Mouse (Mus musculus): Measurements from ENCODE around the gene Tnfrsf1a. TPM values are rescaled to one million over a fixed set of nuclear protein-coding genes. Genes with fewer than 3 reads are reported as not detected.

Gene Tnfrsf1a
- polyA plus RNA-seq, 1 experiment from 2014 or later: 37.0 TPM

DNA sequence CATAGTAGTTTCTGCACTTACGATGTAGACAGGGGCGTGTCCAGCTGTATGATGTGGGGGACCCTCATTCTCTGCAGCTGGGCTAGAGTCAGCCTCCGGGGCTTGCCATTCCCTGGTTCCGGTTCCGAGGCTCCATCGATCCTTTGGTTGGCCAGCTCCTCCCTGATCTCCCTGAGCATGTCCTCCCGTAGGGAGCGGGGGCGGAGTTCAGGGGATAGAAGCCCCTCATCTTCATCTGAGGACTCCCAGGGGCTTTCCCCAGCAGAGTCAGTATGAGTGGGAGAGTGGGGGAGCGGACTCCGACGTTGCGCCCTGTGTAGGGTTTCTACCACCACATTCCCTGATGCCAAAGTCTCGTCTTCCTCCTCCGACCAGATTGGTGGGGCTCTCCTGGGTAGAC lies 13.9 kb downstream of the Tnfrsf1a start:
- Histone ChIP-seq H3K27ac (ENCODE audit: low read depth, low read length) (no peak overlapping the region), H3K9me3 (ENCODE audit: control insufficient read depth, low read length) (no peaks in the 10 kb centered on the region), H3K36me3 (ENCODE audit: control insufficient read depth, insufficient read depth, low read length) (peaks cover 12% of the 10 kb centered on the region; the same call in 1 of the 2 replicates), H3K4me2 (peak overlapping the region; percentile 40), H3K9ac (ENCODE audit: low read depth, low read length) (0 out of 2 replicates have a peak overlapping the region, but pooled peaks have one; percentile 22), H3K27me3 (replicated peaks; ENCODE audit: control insufficient read depth, insufficient read depth, low read length) (peaks cover 9% of the 10 kb centered on the region), H3K4me3 (ENCODE audit: low read depth, low read length) (no peak overlapping the region), H3K4me1 (replicated peaks; ENCODE audit: control insufficient read depth, insufficient read depth, low read length) (peaks cover 5% of the 10 kb centered on the region; the same call in 1 of the 2 replicates)
- DNase-seq (ENCODE audit: low spot score): no peak
- 33% methylated on average over 15 of the region's 15 CpGs for WGBS
- no peak; the same call in 1 of the 2 replicates for ATAC-seq (replicated peaks; ENCODE audit: low FRiP score)

GRCm38 (mm10) chr6:125363451-125364242 lies 14.5 kb downstream of the Tnfrsf1a start:
- WGBS: 25% methylated on average over 23 of the region's 23 CpGs
- peaks cover 9% of the 10 kb centered on the region for H3K27me3 ChIP-seq (replicated peaks; ENCODE audit: control insufficient read depth, insufficient read depth, low read length)
- DNase-seq (ENCODE audit: low spot score) (no peak), ATAC-seq (replicated peaks; ENCODE audit: low FRiP score) (peak; percentile 13; the same call in 1 of the 2 replicates)
- H3K27ac ChIP-seq (ENCODE audit: low read depth, low read length): no peak overlapping the region
- 0 out of 2 replicates have a peak overlapping the region, but pooled peaks have one; percentile 22 for H3K9ac ChIP-seq (ENCODE audit: low read depth, low read length)
- peak overlapping the region; percentile 40 for H3K4me2 ChIP-seq
- H3K36me3 ChIP-seq (ENCODE audit: control insufficient read depth, insufficient read depth, low read length): peaks cover 8% of the 10 kb centered on the region; the same call in 1 of the 2 replicates
- no peaks in the 10 kb centered on the region for H3K9me3 ChIP-seq (ENCODE audit: control insufficient read depth, low read length)
- peaks cover 5% of the 10 kb centered on the region; the same call in 1 of the 2 replicates for H3K4me1 ChIP-seq (replicated peaks; ENCODE audit: control insufficient read depth, insufficient read depth, low read length)
- no peak overlapping the region for H3K4me3 ChIP-seq (ENCODE audit: low read depth, low read length)

DNA sequence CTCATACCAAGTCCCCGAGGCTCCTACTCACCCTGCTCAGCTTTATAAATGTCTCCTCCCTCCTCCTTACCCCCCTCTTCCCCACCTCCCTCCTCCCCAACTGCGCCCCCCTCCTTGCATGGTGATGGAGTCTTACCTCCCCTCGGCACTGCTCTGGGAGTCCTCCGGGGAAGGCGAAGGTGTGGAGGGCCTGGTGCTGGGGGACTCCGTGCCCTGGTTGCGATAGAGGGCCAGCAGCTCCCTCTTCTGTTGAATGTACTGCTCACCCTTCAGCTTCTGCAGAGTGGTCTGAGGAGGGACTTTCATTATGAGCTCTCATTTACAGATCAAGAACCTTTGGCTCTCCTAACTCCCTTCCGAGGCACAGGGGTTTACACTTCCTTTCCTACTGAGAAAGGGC lies 15.3 kb downstream of the Tnfrsf1a start:
- ATAC-seq (replicated peaks; ENCODE audit: low FRiP score) (peak; percentile 19; the same call in 1 of the 2 replicates), DNase-seq (ENCODE audit: low spot score) (no peak)
- no peak overlapping the region for H3K9ac ChIP-seq (ENCODE audit: low read depth, low read length)
- peaks cover 5% of the 10 kb centered on the region; the same call in 1 of the 2 replicates for H3K4me1 ChIP-seq (replicated peaks; ENCODE audit: control insufficient read depth, insufficient read depth, low read length)
- no peaks in the 10 kb centered on the region for H3K9me3 ChIP-seq (ENCODE audit: control insufficient read depth, low read length)
- peaks cover 8% of the 10 kb centered on the region; the same call in 1 of the 2 replicates for H3K36me3 ChIP-seq (ENCODE audit: control insufficient read depth, insufficient read depth, low read length)
- H3K4me2 ChIP-seq: no peak overlapping the region
- 10% methylated on average over 8 of the region's 8 CpGs for WGBS
- H3K4me3 ChIP-seq (ENCODE audit: low read depth, low read length): no peak overlapping the region
- no peak overlapping the region for H3K27ac ChIP-seq (ENCODE audit: low read depth, low read length)
- H3K27me3 ChIP-seq (replicated peaks; ENCODE audit: control insufficient read depth, insufficient read depth, low read length): peaks cover 9% of the 10 kb centered on the region

GRCm38 (mm10) chr6:125365522-125365921 lies 16.4 kb downstream of the Tnfrsf1a start:
- Histone ChIP-seq H3K36me3 (ENCODE audit: control insufficient read depth, insufficient read depth, low read length) (peaks cover 6% of the 10 kb centered on the region; the same call in 1 of the 2 replicates), H3K4me2 (no peak overlapping the region), H3K4me1 (replicated peaks; ENCODE audit: control insufficient read depth, insufficient read depth, low read length) (peaks cover 7% of the 10 kb centered on the region; the same call in 1 of the 2 replicates), H3K9me3 (ENCODE audit: control insufficient read depth, low read length) (no peaks in the 10 kb centered on the region), H3K4me3 (ENCODE audit: low read depth, low read length) (no peak overlapping the region), H3K27ac (ENCODE audit: low read depth, low read length) (no peak overlapping the region), H3K9ac (ENCODE audit: low read depth, low read length) (no peak overlapping the region), H3K27me3 (replicated peaks; ENCODE audit: control insufficient read depth, insufficient read depth, low read length) (peaks cover 9% of the 10 kb centered on the region)
- ATAC-seq (replicated peaks; ENCODE audit: low FRiP score) (no peak), DNase-seq (ENCODE audit: low spot score) (no peak)
- 78% methylated on average over 5 of the region's 5 CpGs for WGBS

DNA sequence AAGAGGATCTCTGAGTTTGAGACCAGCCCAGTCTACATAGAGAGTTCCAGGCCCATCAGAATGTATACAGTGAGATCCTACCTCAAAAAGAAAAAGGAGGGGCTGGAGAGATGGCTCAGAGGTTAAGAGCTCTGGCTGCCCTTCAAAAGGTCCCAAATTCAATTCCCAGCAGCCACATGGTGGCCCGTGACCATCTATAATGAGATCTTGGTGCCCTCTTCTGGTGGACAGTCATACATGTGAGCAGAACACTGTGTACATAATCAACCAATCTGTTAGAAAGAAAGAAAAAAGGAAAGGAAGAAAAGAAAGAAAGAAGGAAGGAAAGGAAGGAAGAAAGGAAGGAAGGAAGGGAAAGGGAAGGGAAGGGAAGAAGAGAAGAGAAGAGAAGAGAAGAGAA lies 17.0 kb downstream of the Tnfrsf1a start:
- DNase-seq (ENCODE audit: low spot score) (no peak), ATAC-seq (replicated peaks; ENCODE audit: low FRiP score) (no peak)
- WGBS: 68% methylated on average over 1 of the region's 1 CpGs
- H3K9me3 ChIP-seq (ENCODE audit: control insufficient read depth, low read length): no peaks in the 10 kb centered on the region
- no peak overlapping the region for H3K9ac ChIP-seq (ENCODE audit: low read depth, low read length)
- no peak overlapping the region for H3K27ac ChIP-seq (ENCODE audit: low read depth, low read length)
- peaks cover 6% of the 10 kb centered on the region; the same call in 1 of the 2 replicates for H3K36me3 ChIP-seq (ENCODE audit: control insufficient read depth, insufficient read depth, low read length)
- H3K4me3 ChIP-seq (ENCODE audit: low read depth, low read length): no peak overlapping the region
- H3K4me2 ChIP-seq: no peak overlapping the region
- H3K27me3 ChIP-seq (replicated peaks; ENCODE audit: control insufficient read depth, insufficient read depth, low read length): peaks cover 9% of the 10 kb centered on the region
- H3K4me1 ChIP-seq (replicated peaks; ENCODE audit: control insufficient read depth, insufficient read depth, low read length): peaks cover 7% of the 10 kb centered on the region; the same call in 1 of the 2 replicates

DNA sequence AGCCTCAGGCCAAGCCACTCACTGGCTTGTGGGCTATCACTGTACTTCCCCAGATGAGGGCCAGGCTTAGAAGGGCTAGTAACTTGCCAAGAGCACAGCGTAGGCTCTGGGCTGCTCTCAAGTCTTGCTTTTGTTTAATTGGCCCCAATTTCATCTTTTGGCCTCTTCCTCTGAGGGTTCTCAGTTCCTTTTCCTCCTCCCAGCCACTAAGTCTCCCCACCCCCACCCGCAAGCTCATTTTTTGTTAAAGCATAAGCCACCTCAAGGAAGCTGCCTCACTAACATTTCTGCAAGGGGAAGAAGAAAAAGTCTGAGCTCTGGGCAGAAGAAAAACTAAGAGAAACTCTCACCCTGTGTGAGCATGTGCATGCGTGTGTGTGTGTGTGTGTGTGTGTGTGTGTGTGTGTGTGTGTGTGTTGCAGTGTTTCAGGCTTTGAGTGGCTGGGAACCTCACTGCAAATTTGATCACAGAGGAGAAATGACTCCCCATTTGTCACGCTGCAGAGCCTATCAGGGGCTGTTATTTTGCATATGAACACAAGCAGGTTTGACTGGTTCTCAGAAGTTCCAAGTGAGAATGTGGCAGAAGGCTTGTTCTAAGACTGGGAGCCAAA lies 18.7 kb downstream of the Tnfrsf1a start:
- Histone ChIP-seq H3K4me1 (replicated peaks; ENCODE audit: control insufficient read depth, insufficient read depth, low read length) (peaks cover 6% of the 10 kb centered on the region; the same call in 1 of the 2 replicates), H3K9me3 (ENCODE audit: control insufficient read depth, low read length) (no peaks in the 10 kb centered on the region), H3K9ac (ENCODE audit: low read depth, low read length) (no peak overlapping the region), H3K36me3 (ENCODE audit: control insufficient read depth, insufficient read depth, low read length) (no peaks in the 10 kb centered on the region), H3K4me3 (ENCODE audit: low read depth, low read length) (no peak overlapping the region), H3K27me3 (replicated peaks; ENCODE audit: control insufficient read depth, insufficient read depth, low read length) (peaks cover 15% of the 10 kb centered on the region), H3K4me2 (no peak overlapping the region), H3K27ac (ENCODE audit: low read depth, low read length) (no peak overlapping the region)
- no peak for ATAC-seq (replicated peaks; ENCODE audit: low FRiP score)
- 40% methylated on average over 4 of the region's 4 CpGs for WGBS
- DNase-seq (ENCODE audit: low spot score): no peak

DNA sequence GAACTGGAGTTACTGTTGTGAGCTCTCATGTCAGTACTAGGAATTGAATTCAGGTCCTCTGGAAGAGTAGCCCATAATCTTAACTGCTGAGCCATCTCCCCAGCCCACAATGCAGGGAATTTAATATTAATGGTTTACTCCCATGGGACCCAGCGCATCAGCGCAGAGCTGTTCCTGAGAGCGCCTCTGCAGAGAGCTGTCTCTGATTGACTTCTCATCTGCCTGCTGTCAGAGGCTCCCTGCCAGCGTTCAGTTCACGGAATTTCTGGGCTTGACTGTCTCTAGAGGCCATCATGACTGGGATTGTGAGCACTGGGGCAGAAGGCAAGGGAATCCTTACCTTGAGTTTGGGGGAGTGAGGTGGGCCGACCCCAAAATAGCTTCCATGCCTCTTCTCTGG lies 27.9 kb downstream of the Tnfrsf1a start:
- DNase-seq (ENCODE audit: low spot score): no peak
- 58% methylated on average over 6 of the region's 6 CpGs for WGBS
- no peak overlapping the region for H3K4me3 ChIP-seq (ENCODE audit: low read depth, low read length)
- no peaks in the 10 kb centered on the region for H3K36me3 ChIP-seq (ENCODE audit: control insufficient read depth, insufficient read depth, low read length)
- peaks cover 14% of the 10 kb centered on the region for H3K4me1 ChIP-seq (replicated peaks; ENCODE audit: control insufficient read depth, insufficient read depth, low read length)
- H3K9ac ChIP-seq (ENCODE audit: low read depth, low read length): no peak overlapping the region
- H3K27ac ChIP-seq (ENCODE audit: low read depth, low read length): no peak overlapping the region
- no peaks in the 10 kb centered on the region for H3K9me3 ChIP-seq (ENCODE audit: control insufficient read depth, low read length)
- H3K4me2 ChIP-seq: no peak overlapping the region
- ATAC-seq (replicated peaks; ENCODE audit: low FRiP score): no peak
- H3K27me3 ChIP-seq (replicated peaks; ENCODE audit: control insufficient read depth, insufficient read depth, low read length): peaks cover 45% of the 10 kb centered on the region

DNA sequence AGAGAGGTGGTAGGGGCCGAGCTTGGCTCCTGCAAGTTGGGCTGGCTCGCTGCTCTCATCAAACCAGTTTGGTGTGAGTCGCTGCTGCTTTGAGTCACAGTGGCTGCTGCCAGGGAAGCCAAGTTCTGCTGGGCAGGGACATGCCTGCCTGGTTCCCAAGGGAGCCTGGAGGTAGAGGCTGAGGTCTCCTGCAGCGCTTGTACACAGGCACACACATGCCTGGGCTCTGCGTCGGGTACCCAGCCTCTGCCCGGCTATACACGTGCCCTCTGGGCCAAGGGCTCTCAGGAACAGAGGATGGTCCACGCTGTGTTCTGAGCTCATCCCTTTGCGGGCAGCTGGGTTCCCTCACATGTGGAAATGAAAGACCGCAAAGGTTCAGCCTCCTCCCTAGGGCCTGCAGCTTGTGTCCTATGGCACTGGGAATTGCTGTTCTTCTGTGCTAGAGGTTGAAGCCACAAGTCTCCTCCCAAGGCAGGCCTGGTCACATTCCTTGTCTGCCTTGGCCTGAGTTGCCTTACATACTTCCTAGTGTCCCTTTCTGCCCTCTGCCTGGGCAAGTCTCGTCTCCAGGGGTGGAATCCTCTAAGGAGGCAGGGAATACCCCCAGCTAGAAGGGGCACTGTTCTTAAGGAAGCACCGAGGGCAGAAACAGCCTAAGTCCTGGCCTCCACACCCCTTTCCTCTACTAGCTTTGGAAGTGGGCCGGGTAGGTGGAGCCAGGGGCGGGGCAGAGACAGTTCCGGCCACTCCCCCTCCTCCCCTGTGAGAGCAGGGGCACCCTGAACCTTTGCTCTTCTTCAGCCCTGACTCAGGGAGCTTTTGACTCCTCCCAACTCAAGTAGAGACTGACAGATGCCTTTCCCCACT lies 28.7 kb downstream of the Tnfrsf1a start:
- Histone ChIP-seq H3K9me3 (ENCODE audit: control insufficient read depth, low read length) (no peaks in the 10 kb centered on the region), H3K27me3 (replicated peaks; ENCODE audit: control insufficient read depth, insufficient read depth, low read length) (peaks cover 46% of the 10 kb centered on the region), H3K36me3 (ENCODE audit: control insufficient read depth, insufficient read depth, low read length) (no peaks in the 10 kb centered on the region), H3K4me2 (peak overlapping the region; percentile 33), H3K27ac (ENCODE audit: low read depth, low read length) (no peak overlapping the region), H3K4me3 (ENCODE audit: low read depth, low read length) (no peak overlapping the region), H3K9ac (ENCODE audit: low read depth, low read length) (no peak overlapping the region), H3K4me1 (replicated peaks; ENCODE audit: control insufficient read depth, insufficient read depth, low read length) (peaks cover 14% of the 10 kb centered on the region)
- WGBS: 45% methylated on average over 16 of the region's 16 CpGs
- DNase-seq (ENCODE audit: low spot score) (peak; percentile 75), ATAC-seq (replicated peaks; ENCODE audit: low FRiP score) (peak; percentile 55)

All from liver, embryonic 11.5 days (tissue).